Mouse (Mus musculus) G1E (cell line): ENCODE data around the gene Odf2l.

ENCODE experiments used
- CTCF ChIP-seq: IDR thresholded peaks from 2 replicates; pipeline ENCODE4 v1.5.1; 2012; ENCODE audit warnings: low read depth, low read length, inconsistent platforms, mixed read lengths
- GATA1 ChIP-seq: IDR thresholded peaks from 2 replicates; pipeline ENCODE4 v1.6.1; 2012; ENCODE audit warnings: borderline replicate concordance, low read length, inconsistent platforms, mixed read lengths
- GATA2 ChIP-seq: IDR thresholded peaks from 2 replicates; pipeline ENCODE4 v1.6.1; 2012; ENCODE audit warnings: low read depth, low read length, inconsistent platforms, borderline replicate concordance
- TAL1 ChIP-seq: conservative IDR thresholded peaks from 2 replicates; pipeline ENCODE4 v1.6.1; 2012; ENCODE audit warnings: low read depth, low read length, inconsistent platforms, mixed read lengths

- TF ChIP-seq CTCF (no peak), TAL1 (no peak), GATA1 (no peak), GATA2 (no peak)
These were observed 16.4 kb upstream of the Odf2l start for GRCm38 (mm10) chr3:145101891-145102555.
